Mouse (Mus musculus): ENCODE data around the gene Apold1. TPM values are rescaled to one million over a fixed set of nuclear protein-coding genes. Genes with fewer than 3 reads are reported as not detected.

The Apold1 gene
- polyA plus RNA-seq, 1 experiment = 1.1 TPM

DNA sequence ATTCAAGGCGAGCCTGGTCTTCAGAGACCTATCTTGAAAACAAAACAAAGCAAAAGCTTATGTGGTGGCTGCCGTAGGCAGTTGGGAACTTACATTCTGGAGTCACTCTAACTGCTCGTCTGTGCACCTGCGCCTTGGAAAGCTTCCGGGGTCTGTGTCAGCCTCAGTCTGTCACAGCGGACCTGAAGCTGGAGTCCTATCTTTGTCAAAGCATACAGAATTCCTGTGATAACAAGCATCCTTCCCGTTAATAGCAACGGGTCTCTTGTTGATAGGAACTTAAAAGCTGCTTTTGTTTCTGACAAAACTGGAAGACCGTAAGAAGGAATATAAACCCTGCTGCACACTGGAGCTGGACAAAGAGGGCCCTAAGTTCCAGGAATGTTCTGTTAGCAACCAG, 6.9 kb downstream of the Apold1 start:
- Histone ChIP-seq H3K27ac (ENCODE audit: control insufficient read depth, insufficient read depth, low read length) (no peak overlapping the region), H3K4me3 (ENCODE audit: control insufficient read depth, insufficient read depth, low read length) (no peak overlapping the region), H3K27me3 (ENCODE audit: control insufficient read depth, insufficient read depth, low read length) (no peaks in the 10 kb centered on the region), H3K4me1 (replicated peaks; ENCODE audit: control insufficient read depth, insufficient read depth, low read length) (peaks cover 7% of the 10 kb centered on the region), H3K36me3 (ENCODE audit: control insufficient read depth, insufficient read depth, low read length) (no peaks in the 10 kb centered on the region)
- TF ChIP-seq CTCF (IDR thresholded peaks at IDR 0.05; ENCODE audit: borderline replicate concordance, control insufficient read depth, extremely low read depth, insufficient read depth, low read length, poor library complexity) (no peak), POLR2A (IDR thresholded peaks at IDR 0.05; ENCODE audit: control insufficient read depth, extremely low read depth, insufficient read depth, low read length, poor library complexity) (no peak)
- 88% methylated on average over 9 of the region's 9 CpGs for WGBS
- no peak for DNase-seq

DNA sequence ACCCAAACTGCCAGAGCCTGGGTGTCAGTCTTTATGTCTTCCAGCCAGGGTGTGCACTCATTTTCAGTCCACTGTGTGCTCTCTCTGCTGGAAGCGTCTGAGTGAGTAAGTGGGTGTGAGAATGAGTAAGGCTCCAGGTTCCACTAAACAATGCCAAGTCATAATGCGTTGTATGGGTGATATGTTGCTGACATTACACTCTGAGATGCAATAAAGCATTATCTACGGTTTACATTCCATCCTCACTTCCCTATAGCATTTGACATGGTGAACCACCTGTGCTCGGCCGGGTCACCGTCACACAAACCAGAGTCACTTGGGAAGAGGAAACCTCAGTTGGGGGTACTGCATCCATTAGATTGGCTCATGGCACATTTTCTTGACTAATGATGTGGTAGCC, 9.2 kb downstream of the Apold1 start:
- H3K36me3 ChIP-seq (ENCODE audit: control insufficient read depth, insufficient read depth, low read length) = no peaks in the 10 kb centered on the region
- TF ChIP-seq CTCF (IDR thresholded peaks at IDR 0.05; ENCODE audit: borderline replicate concordance, control insufficient read depth, extremely low read depth, insufficient read depth, low read length, poor library complexity) (no peak), POLR2A (IDR thresholded peaks at IDR 0.05; ENCODE audit: control insufficient read depth, extremely low read depth, insufficient read depth, low read length, poor library complexity) (no peak)
- no peak overlapping the region for H3K4me3 ChIP-seq (ENCODE audit: control insufficient read depth, insufficient read depth, low read length)
- WGBS = 97% methylated on average over 6 of the region's 6 CpGs
- no peaks in the 10 kb centered on the region for H3K4me1 ChIP-seq (replicated peaks; ENCODE audit: control insufficient read depth, insufficient read depth, low read length)
- H3K27ac ChIP-seq (ENCODE audit: control insufficient read depth, insufficient read depth, low read length) = no peak overlapping the region
- H3K27me3 ChIP-seq (ENCODE audit: control insufficient read depth, insufficient read depth, low read length) = no peaks in the 10 kb centered on the region
- no peak for DNase-seq

DNA sequence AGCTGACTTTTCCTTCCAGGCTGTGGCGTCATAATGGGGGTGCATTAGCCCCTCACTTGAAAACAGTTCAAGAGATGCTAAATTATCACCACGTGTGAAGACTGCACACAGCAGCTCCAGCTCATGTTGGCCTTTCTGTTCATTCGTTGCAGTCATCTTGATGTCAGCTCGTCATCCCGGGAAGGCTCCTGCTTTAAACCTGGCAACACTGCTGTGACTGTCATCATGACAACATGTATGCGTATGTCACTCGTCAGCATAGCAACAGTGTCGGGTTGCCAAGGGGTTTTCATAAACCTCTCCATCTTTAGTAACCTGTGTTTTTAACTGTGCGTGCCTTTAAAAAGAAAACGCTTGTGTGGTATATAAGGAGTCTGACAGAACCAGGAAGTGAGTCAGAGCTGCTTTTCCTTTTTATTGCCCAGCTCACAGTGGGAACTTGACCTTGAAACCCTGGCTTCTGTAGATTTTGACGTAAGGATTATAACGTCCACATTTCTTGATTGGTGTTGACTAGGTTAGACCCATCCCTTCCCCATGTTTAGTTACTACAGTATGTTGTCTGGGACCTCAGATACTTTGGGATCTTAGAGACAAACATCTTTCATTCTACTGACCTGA, 12.6 kb downstream of the Apold1 start:
- Histone ChIP-seq H3K27ac (ENCODE audit: control insufficient read depth, insufficient read depth, low read length) (no peak overlapping the region), H3K4me1 (replicated peaks; ENCODE audit: control insufficient read depth, insufficient read depth, low read length) (no peaks in the 10 kb centered on the region), H3K27me3 (ENCODE audit: control insufficient read depth, insufficient read depth, low read length) (no peaks in the 10 kb centered on the region), H3K36me3 (ENCODE audit: control insufficient read depth, insufficient read depth, low read length) (no peaks in the 10 kb centered on the region), H3K4me3 (ENCODE audit: control insufficient read depth, insufficient read depth, low read length) (no peak overlapping the region)
- 60% methylated on average over 12 of the region's 12 CpGs for WGBS
- no peak for TF ChIP-seq POLR2A (IDR thresholded peaks at IDR 0.05; ENCODE audit: control insufficient read depth, extremely low read depth, insufficient read depth, low read length, poor library complexity)
- DNase-seq = no peak

- TF ChIP-seq POLR2A (IDR thresholded peaks at IDR 0.05; ENCODE audit: control insufficient read depth, extremely low read depth, insufficient read depth, low read length, poor library complexity) (no peak), CTCF (IDR thresholded peaks at IDR 0.05; ENCODE audit: borderline replicate concordance, control insufficient read depth, extremely low read depth, insufficient read depth, low read length, poor library complexity) (no peak)
- Histone ChIP-seq H3K4me1 (replicated peaks; ENCODE audit: control insufficient read depth, insufficient read depth, low read length) (no peaks in the 10 kb centered on the region), H3K4me3 (ENCODE audit: control insufficient read depth, insufficient read depth, low read length) (no peak overlapping the region), H3K27me3 (ENCODE audit: control insufficient read depth, insufficient read depth, low read length) (no peaks in the 10 kb centered on the region), H3K36me3 (ENCODE audit: control insufficient read depth, insufficient read depth, low read length) (no peaks in the 10 kb centered on the region), H3K27ac (ENCODE audit: control insufficient read depth, insufficient read depth, low read length) (no peak overlapping the region)
- 97% methylated on average over 8 of the region's 8 CpGs for WGBS
- DNase-seq = no peak
These were observed 13.5 kb downstream of the Apold1 start for GRCm38 (mm10) chr6:134994985-134995384.

GRCm38 (mm10) chr6:134996918-134997317, 15.4 kb downstream of the Apold1 start:
- no peaks in the 10 kb centered on the region for H3K27me3 ChIP-seq (ENCODE audit: control insufficient read depth, insufficient read depth, low read length)
- DNase-seq = peak; percentile 23
- WGBS = 98% methylated on average over 2 of the region's 2 CpGs
- TF ChIP-seq POLR2A (IDR thresholded peaks at IDR 0.05; ENCODE audit: control insufficient read depth, extremely low read depth, insufficient read depth, low read length, poor library complexity) (no peak), CTCF (IDR thresholded peaks at IDR 0.05; ENCODE audit: borderline replicate concordance, control insufficient read depth, extremely low read depth, insufficient read depth, low read length, poor library complexity) (no peak)
- H3K27ac ChIP-seq (ENCODE audit: control insufficient read depth, insufficient read depth, low read length) = no peak overlapping the region
- H3K4me3 ChIP-seq (ENCODE audit: control insufficient read depth, insufficient read depth, low read length) = no peak overlapping the region
- no peaks in the 10 kb centered on the region for H3K36me3 ChIP-seq (ENCODE audit: control insufficient read depth, insufficient read depth, low read length)
- H3K4me1 ChIP-seq (replicated peaks; ENCODE audit: control insufficient read depth, insufficient read depth, low read length) = no peaks in the 10 kb centered on the region

- Histone ChIP-seq H3K27me3 (ENCODE audit: control insufficient read depth, insufficient read depth, low read length) (no peaks in the 10 kb centered on the region), H3K4me3 (ENCODE audit: control insufficient read depth, insufficient read depth, low read length) (no peak overlapping the region), H3K27ac (ENCODE audit: control insufficient read depth, insufficient read depth, low read length) (no peak overlapping the region), H3K36me3 (ENCODE audit: control insufficient read depth, insufficient read depth, low read length) (no peaks in the 10 kb centered on the region), H3K4me1 (replicated peaks; ENCODE audit: control insufficient read depth, insufficient read depth, low read length) (no peaks in the 10 kb centered on the region)
- 94% methylated on average over 8 of the region's 8 CpGs for WGBS
- DNase-seq = no peak
- TF ChIP-seq CTCF (IDR thresholded peaks at IDR 0.05; ENCODE audit: borderline replicate concordance, control insufficient read depth, extremely low read depth, insufficient read depth, low read length, poor library complexity) (no peak), POLR2A (IDR thresholded peaks at IDR 0.05; ENCODE audit: control insufficient read depth, extremely low read depth, insufficient read depth, low read length, poor library complexity) (no peak)
These were observed 16.6 kb downstream of the Apold1 start for GRCm38 (mm10) chr6:134998076-134998475.

GRCm38 (mm10) chr6:134998781-134999180, 17.3 kb downstream of the Apold1 start:
- Histone ChIP-seq H3K4me3 (ENCODE audit: control insufficient read depth, insufficient read depth, low read length) (no peak overlapping the region), H3K27me3 (ENCODE audit: control insufficient read depth, insufficient read depth, low read length) (no peaks in the 10 kb centered on the region), H3K4me1 (replicated peaks; ENCODE audit: control insufficient read depth, insufficient read depth, low read length) (no peaks in the 10 kb centered on the region), H3K36me3 (ENCODE audit: control insufficient read depth, insufficient read depth, low read length) (no peaks in the 10 kb centered on the region), H3K27ac (ENCODE audit: control insufficient read depth, insufficient read depth, low read length) (no peak overlapping the region)
- TF ChIP-seq CTCF (IDR thresholded peaks at IDR 0.05; ENCODE audit: borderline replicate concordance, control insufficient read depth, extremely low read depth, insufficient read depth, low read length, poor library complexity) = no peak
- no peak for TF ChIP-seq POLR2A (IDR thresholded peaks at IDR 0.05; ENCODE audit: control insufficient read depth, extremely low read depth, insufficient read depth, low read length, poor library complexity)
- no peak for DNase-seq
- WGBS = 96% methylated on average over 3 of the region's 3 CpGs
